Mouse (Mus musculus): ENCODE results near the gene Grasp.

- TF ChIP-seq CTCF (IDR thresholded peaks at IDR 0.05) (no peak), EP300 (IDR thresholded peaks at IDR 0.05; ENCODE audit: insufficient read depth, low read depth, low read length) (no peak), POLR2A (IDR thresholded peaks at IDR 0.05; ENCODE audit: insufficient read depth, low read depth, low read length) (no peak)
Measured at GRCm38 (mm10) chr15:101278589-101278988, 54.6 kb downstream of the Grasp start.

Measured in heart, adult 2 months (tissue).